Mouse (Mus musculus) fibroblast of lung, adult 2 months (primary cell): ENCODE results near the gene Pcsk1n.
"Not testable (repeated sequence)": the region's sequence is repeated elsewhere in the genome, so short reads cannot be mapped to it uniquely, and the experiment has no call there.

Source experiments
- DNase-seq: peaks from one replicate; pipeline ENCODE4 v3.0.0-alpha.2; 2011; ENCODE audit warnings: low read depth

The Pcsk1n gene

DNA sequence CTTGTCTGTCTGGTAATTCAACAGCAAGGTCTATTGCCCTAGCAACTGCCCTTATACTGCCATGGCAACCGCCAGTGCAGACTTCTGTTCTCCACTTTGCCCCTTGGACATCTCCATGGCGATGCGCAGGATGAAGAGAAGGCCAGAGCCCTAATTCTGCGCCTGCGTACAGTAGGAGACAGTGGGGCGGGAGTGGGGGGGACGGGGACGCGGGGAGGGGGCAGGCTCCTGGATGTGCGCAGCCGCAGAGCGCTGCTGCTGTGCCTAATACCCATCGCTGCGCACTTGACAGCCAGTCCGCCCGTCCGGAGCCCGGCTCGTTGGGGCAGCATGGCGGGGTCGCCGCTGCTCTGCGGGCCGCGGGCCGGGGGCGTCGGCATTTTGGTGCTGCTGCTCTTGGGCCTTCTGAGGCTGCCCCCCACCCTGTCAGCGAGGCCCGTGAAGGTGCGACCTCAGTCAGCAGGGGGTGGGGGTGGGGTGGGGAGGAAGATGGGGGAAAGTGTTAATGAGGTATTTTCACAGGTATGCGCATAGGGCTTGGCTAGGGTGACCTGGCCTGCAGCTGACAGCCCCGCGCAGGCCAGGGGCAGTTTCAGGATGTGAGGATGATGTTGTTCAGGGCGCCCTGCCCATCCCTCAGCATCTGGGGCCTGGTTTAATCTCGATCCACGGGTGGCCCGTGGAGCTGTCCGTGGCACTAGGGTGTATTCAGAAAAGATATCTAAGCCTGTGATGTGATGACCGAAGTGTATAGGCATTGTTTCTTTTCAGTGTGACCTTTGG is at the start of gene Pcsk1n:
Gene Pcsk1n, plus strand, starts transcription at position 222 of the 783 bp plus-strand sequence.
- DNase-seq, result no peak

- DNase-seq, result no peak
Observed at GRCm38 (mm10) chrX:7869826-7870225, 49.8 kb upstream of the Pcsk1n start.

DNA sequence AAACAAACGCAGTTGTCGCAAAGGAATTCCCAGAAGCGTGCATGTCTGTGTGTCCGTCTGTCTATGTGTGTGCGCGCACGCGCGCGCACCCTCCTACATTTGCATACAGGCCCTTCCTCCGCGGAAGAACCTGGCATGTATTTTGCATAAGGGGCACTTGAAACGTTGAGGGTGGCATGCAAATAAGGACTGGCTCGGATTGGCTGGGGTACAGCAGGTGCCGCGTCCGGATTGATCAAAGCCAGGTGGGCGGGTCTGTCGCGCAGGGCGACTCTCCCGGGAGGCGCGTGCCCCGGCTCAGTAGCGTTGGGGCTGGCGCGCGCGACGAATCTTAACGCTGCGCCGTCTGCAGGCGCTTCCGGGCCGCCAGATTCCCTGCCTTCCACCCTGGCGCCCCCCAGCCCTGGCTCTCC is 41.6 kb upstream of the Pcsk1n start, which contains the start of gene Pim2:
Gene Pim2, plus strand, starts transcription at position 256 of the 413 bp plus-strand sequence.
- DNase-seq, result no peak

DNA sequence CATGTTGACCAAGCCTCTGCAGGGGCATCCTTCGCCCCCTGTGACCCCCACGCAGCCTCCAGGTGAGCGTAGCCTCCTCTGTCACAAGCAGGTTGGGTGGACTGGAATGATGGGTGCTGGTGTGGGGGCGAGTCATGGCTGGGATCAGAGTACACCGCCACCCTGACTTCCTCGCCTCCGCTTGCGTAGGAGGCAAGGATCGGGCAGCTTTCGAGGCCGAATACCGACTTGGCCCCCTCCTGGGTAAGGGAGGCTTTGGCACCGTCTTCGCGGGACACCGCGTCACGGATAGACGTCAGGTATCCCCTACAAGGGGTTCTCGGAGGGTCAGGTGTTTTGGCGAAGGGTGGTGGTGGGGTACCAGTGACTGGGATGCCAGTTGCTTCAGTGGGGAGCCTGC is 41.1 kb upstream of the Pcsk1n start:
- DNase-seq, result no peak

DNA sequence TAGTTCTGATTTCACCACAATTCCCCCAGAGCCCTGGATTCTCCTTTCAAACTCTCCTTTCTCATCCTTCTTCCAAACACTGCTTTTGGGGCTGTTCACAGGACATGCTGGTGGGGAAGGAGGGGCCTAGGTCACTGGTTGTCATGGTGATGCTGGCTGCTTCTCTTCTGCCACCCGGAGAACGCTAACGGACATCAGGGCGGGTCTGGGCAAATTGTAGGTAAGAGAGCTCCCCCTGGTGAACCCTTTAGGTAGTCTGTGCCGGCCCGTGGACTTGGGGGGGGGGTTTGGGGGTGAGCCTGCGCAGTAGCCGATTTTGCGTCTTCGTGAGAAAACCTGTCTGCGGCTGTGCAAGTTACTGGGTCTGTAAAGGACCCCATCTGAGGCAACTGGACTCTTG is 39.8 kb upstream of the Pcsk1n start:
- DNase-seq, result peak; percentile 45

GRCm38 (mm10) chrX:7883841-7884567 is 35.6 kb upstream of the Pcsk1n start, which contains the start of gene Slc35a2:
Slc35a2 (plus strand) TSS chrX:7884028.
- DNase-seq, result peak; percentile 77

DNA sequence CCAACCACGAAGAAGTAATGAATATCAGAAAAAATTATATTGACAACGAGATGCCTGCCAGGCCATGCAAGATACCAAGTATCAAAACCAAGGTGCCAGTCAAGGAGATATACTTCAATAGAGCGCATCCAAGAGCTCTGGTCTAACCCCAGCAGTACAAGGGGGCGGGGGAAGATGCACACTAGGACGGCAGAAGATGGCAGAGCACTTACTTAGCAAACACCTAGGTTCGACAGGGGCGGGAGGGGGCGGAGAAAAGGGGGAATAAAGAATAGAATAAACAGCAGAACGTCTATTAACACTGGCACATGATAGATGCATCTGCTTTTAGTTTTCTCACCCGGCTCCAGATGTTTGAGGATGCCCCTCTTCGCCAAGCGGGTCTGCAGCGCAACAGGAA is 21.4 kb upstream of the Pcsk1n start:
- no peak for DNase-seq

DNA sequence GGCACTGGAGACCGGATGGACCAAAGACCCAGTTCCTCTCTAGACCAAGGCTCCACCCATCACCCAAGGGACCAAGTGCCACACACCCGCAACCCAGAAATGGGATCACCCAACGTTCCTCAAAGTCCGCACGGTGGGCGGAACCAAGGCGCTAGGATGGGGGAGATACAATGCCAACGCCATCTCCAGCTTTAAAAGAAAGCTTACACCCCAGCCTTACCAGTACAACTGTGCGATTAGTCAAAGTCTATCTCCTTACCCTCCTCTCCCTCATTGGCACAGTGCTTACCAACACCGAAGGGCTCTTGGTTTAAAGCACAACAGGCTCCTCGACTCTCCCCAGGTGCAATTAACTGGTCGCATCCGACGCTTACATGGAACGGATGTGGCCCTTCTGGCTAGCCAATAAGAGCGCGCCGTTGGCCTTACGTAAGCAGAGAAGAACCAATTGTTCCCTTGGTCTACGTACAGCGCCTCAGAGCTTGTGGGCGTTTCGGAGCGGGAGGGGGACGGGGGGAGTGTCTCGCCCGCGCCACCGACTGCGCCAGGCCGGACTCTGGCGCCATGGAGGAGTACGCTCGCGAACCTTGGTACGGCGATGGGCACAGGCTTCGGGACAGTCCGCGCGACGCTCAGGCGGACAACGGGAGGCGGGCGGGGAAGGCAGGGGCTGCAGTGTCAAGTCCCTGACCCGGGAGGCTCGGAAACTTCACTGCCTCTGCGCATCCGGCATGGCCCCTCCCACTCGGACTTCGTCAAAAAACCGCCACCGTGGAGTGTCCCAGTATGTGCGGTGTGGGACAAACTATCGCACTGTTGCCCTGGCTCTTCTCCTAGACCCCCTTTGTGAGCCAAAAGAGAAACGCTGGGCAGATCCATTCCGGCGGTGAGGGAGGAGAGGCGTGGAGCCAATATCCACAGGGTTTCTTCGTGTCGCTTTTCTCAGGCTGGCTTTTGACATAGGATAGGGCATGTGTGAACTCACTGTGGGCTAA is 20.4 kb upstream of the Pcsk1n start, which contains the start of the genes Pqbp1 and Timm17b:
Gene Pqbp1, minus strand, starts transcription at position 390 of the 995 bp plus-strand sequence.
Gene Timm17b, plus strand, starts transcription at position 478 of the 995 bp plus-strand sequence.
- peak; percentile 76 for DNase-seq

GRCm38 (mm10) chrX:7904441-7904840 is 15.2 kb upstream of the Pcsk1n start:
- no peak for DNase-seq

GRCm38 (mm10) chrX:7907735-7908134 is 11.9 kb upstream of the Pcsk1n start, which contains the start of gene Gm10491:
Gm10491 (minus strand) TSS chrX:7907835.
- DNase-seq, result no peak

- DNase-seq, result not testable (repeated sequence)
Observed at GRCm38 (mm10) chrX:7909242-7909641, 10.4 kb upstream of the Pcsk1n start, which contains the start of gene Gm10490. Gm10490 (plus strand) TSS chrX:7909542.

- no peak for DNase-seq
Observed at GRCm38 (mm10) chrX:7910473-7910872, 9.1 kb upstream of the Pcsk1n start.

GRCm38 (mm10) chrX:7915669-7916068 is 4.0 kb upstream of the Pcsk1n start:
- not testable (repeated sequence) for DNase-seq

- not testable (repeated sequence) for DNase-seq
Observed at GRCm38 (mm10) chrX:7917960-7918359, 1.7 kb upstream of the Pcsk1n start.

- DNase-seq, result no peak
Observed at GRCm38 (mm10) chrX:7922032-7922431, 2.4 kb downstream of the Pcsk1n start.

DNA sequence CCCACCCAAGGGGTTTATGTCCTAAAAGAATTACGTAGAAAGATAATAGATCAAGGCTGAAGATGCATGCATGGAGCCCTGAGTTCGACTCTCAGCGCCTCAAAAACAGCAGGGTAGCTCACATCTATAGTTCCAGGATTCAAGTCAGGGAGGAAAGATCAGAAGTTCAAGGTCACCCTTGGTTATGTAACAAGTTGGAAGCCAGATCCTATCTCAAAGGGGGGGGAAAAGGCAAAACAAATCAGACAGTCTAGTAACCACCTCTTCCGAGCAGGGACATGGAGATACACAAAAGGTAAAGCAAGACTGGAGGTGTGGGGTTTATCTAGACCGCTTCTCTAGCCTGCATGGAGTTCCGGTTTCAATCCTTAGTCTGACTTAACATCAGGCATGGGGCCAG is 6.6 kb downstream of the Pcsk1n start:
- no peak for DNase-seq

- no peak for DNase-seq
Observed at GRCm38 (mm10) chrX:7927116-7927515, 7.5 kb downstream of the Pcsk1n start.

GRCm38 (mm10) chrX:7928270-7928790 is 8.7 kb downstream of the Pcsk1n start, which contains the start of gene Eras:
Eras (minus strand) TSS chrX:7928607.
- no peak for DNase-seq

GRCm38 (mm10) chrX:7936874-7937273 is 17.3 kb downstream of the Pcsk1n start:
- no peak for DNase-seq

DNA sequence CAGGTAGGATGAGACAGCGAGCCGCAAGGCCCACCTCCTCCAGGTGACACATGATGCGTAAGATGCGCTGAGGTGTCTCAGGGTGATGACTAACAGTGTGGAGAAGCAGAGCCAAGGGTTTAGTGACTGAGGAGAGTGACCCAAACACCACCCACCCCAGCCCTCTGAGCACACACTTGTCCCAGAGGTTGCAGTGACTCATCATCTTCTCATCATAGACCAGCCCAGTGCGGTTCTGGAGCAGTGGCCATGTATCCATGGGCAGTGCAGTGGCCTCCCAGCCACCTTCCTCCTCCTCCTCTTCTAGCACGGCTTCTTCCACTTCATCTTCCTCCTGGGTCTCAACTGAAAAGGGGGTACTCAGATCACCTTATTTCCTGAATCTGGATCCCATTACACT is 18.0 kb downstream of the Pcsk1n start:
- no peak for DNase-seq

DNA sequence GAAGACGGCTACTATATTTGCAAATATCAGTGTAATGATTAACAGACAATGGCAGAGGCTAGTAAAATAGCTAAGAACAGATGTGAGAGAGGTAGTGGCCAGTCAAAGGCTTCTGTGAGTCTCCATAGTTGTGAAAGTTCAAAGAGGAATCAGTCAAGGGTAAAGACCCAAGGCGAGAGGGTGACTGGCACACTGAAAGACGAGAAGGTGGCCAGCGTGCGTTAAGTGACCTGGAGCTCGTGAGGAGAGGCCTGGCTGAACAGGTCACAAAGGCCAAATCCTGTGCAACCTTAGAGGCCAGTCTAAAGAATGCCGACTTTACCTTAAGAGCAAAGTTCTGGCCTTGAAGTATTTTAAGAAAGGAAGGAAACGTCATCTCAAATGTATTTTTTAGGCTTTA is 26.0 kb downstream of the Pcsk1n start:
- no peak for DNase-seq
